Mouse (Mus musculus): ENCODE data around the gene Hacd2. TPM values are rescaled to one million over a fixed set of nuclear protein-coding genes. Genes with fewer than 3 reads are reported as not detected.

Hacd2 gene
- polyA plus RNA-seq, 1 experiment: 38.2 TPM

GRCm38 (mm10) chr16:35046081-35046775 is 24.0 kb downstream of the Hacd2 start:
- Histone ChIP-seq H3K4me1 (ENCODE audit: control insufficient read depth, insufficient read depth, low read length) (peaks cover 2% of the 10 kb centered on the region; the same call in 1 of the 2 replicates), H3K4me3 (ENCODE audit: insufficient read depth, low read length) (no peak overlapping the region), H3K27ac (ENCODE audit: insufficient read depth, low read length) (no peak overlapping the region)
- no peak for TF ChIP-seq CTCF (IDR thresholded peaks at IDR 0.05; ENCODE audit: extremely low read depth, insufficient read depth, low read length)
- no peak for TF ChIP-seq POLR2A (IDR thresholded peaks at IDR 0.05; ENCODE audit: extremely low read depth, insufficient read depth, low read length)

DNA sequence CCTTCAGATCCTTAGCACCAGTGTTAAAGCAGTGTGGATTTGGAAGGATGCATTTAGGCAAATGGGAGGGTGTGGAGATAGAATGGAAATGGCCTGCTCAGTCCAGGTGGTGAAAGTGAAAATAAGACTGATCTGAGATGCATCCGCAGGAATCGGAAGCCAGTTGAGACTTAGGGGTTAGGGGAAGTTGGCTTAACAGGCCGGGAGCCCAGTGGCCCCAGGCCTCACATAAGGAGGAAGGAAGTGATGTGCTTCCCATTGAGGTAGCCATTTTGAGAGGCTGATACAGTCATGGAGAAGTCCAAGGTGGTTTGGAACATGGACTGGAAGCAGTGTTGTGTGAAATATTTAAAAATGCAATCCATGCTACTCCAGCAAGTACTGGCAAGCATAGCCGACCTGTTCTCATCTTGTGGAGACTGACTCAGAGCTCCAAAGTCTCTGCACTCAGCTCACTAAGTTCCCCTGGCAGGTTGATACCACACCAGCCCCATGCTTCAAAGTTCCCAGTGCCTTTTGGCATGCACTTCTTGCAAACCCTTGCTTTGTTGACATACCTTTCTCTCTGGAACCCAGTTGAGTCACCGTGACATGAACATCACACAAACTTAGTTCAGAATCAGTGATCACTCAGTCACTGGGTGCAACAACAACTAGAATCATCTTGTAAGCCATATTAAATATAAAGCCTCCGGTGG is 25.2 kb downstream of the Hacd2 start:
- no peak overlapping the region for H3K27ac ChIP-seq (ENCODE audit: insufficient read depth, low read length)
- TF ChIP-seq CTCF (IDR thresholded peaks at IDR 0.05; ENCODE audit: extremely low read depth, insufficient read depth, low read length) (no peak), POLR2A (IDR thresholded peaks at IDR 0.05; ENCODE audit: extremely low read depth, insufficient read depth, low read length) (no peak)
- H3K4me3 ChIP-seq (ENCODE audit: insufficient read depth, low read length): no peak overlapping the region
- H3K4me1 ChIP-seq (ENCODE audit: control insufficient read depth, insufficient read depth, low read length): peaks cover 2% of the 10 kb centered on the region; the same call in 1 of the 2 replicates

DNA sequence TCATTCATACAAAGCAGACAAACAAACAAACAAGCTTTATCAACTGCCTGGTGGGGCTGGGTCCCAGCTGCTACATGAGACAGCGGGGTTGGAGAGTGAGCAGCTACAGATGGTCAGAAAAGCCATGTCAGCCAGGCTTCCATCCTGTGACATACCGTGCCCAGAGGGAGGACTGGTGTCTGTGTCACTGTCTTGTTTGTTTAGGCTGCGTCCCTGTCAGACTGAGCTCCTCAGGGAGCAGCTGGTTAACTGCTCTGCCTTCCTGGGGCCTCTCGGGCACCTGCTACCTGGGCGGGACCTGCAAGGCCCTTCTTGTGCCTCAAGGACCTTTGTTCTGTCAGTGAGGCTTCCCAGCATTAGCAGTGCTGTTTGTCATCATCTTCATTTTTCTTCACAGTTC is 28.8 kb downstream of the Hacd2 start:
- TF ChIP-seq POLR2A (IDR thresholded peaks at IDR 0.05; ENCODE audit: extremely low read depth, insufficient read depth, low read length): no peak
- TF ChIP-seq CTCF (IDR thresholded peaks at IDR 0.05; ENCODE audit: extremely low read depth, insufficient read depth, low read length): no peak
- H3K27ac ChIP-seq (ENCODE audit: insufficient read depth, low read length): no peak overlapping the region

DNA sequence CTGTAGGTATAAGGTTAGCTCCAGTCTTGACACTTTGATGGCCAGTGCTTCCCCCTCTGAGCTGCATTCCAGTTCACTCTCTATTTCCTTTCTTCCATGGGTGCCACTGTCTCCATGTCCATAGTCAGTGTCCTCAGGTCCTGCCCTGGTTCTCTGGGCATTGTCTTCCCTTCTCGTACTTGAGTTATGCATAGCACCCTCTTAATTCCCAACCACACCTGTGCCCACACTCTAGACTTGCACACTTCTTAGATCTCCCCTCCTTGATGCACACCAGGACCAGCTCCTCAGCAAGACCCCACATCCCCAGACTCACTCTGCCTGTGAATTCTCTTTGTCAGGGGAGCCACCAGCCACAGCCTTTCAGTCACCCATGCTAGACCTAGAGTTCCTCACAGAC is 30.0 kb downstream of the Hacd2 start:
- peaks cover 10% of the 10 kb centered on the region for H3K4me1 ChIP-seq (ENCODE audit: control insufficient read depth, insufficient read depth, low read length)
- TF ChIP-seq CTCF (IDR thresholded peaks at IDR 0.05; ENCODE audit: extremely low read depth, insufficient read depth, low read length) (no peak), POLR2A (IDR thresholded peaks at IDR 0.05; ENCODE audit: extremely low read depth, insufficient read depth, low read length) (no peak)

More for the DNA sequence above, 28.8 kb downstream of the Hacd2 start:
- Histone ChIP-seq H3K4me3 (ENCODE audit: insufficient read depth, low read length) (no peak overlapping the region), H3K4me1 (ENCODE audit: control insufficient read depth, insufficient read depth, low read length) (peaks cover 8% of the 10 kb centered on the region)

GRCm38 (mm10) chr16:35054432-35055193 is 32.4 kb downstream of the Hacd2 start:
- TF ChIP-seq POLR2A (IDR thresholded peaks at IDR 0.05; ENCODE audit: extremely low read depth, insufficient read depth, low read length) (no peak), CTCF (IDR thresholded peaks at IDR 0.05; ENCODE audit: extremely low read depth, insufficient read depth, low read length) (no peak)
- Histone ChIP-seq H3K4me1 (ENCODE audit: control insufficient read depth, insufficient read depth, low read length) (peaks cover 8% of the 10 kb centered on the region), H3K27ac (ENCODE audit: insufficient read depth, low read length) (no peak overlapping the region), H3K4me3 (ENCODE audit: insufficient read depth, low read length) (no peak overlapping the region)

More for the DNA sequence above, 30.0 kb downstream of the Hacd2 start:
- H3K27ac ChIP-seq (ENCODE audit: insufficient read depth, low read length): no peak overlapping the region
- H3K4me3 ChIP-seq (ENCODE audit: insufficient read depth, low read length): no peak overlapping the region

DNA sequence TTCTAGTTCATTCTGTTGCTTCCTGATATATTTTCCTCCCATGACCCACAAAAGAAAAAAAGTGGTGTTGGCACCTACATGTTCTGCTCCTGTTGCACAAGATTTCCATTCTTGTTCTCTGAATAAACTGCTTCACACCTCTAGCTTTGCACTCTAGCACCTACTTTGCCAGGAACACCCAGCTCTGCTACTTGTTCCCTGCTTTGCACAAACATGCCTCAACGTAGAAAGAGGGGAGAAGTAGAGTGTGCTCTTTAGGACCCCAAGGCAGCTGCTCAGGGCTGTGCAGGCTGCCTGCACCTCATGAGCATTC is 32.9 kb downstream of the Hacd2 start:
- H3K27ac ChIP-seq (ENCODE audit: insufficient read depth, low read length): no peak overlapping the region
- TF ChIP-seq POLR2A (IDR thresholded peaks at IDR 0.05; ENCODE audit: extremely low read depth, insufficient read depth, low read length): no peak
- TF ChIP-seq CTCF (IDR thresholded peaks at IDR 0.05; ENCODE audit: extremely low read depth, insufficient read depth, low read length): no peak
- H3K4me3 ChIP-seq (ENCODE audit: insufficient read depth, low read length): no peak overlapping the region
- peaks cover 8% of the 10 kb centered on the region for H3K4me1 ChIP-seq (ENCODE audit: control insufficient read depth, insufficient read depth, low read length)

DNA sequence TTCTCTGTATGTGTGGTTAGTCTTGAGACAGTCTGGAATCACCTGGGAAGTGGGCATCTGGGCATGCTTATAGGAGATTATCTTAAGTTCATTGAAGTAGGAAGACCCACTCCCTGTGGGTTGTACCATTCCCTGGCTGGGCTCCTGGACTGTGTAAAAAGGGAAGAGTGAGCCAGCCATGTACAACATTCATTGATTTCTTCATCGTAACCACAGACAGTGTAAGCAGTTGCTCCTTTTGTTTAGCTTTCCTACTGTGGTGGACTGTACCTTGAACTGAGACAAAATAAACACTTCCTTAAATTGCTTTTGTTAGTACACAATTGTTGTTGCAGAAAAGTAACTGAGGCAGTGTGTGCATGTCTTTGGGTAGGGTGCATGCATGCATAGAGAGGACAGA is 33.6 kb downstream of the Hacd2 start:
- TF ChIP-seq CTCF (IDR thresholded peaks at IDR 0.05; ENCODE audit: extremely low read depth, insufficient read depth, low read length) (no peak), POLR2A (IDR thresholded peaks at IDR 0.05; ENCODE audit: extremely low read depth, insufficient read depth, low read length) (no peak)
- peaks cover 8% of the 10 kb centered on the region for H3K4me1 ChIP-seq (ENCODE audit: control insufficient read depth, insufficient read depth, low read length)
- no peak overlapping the region for H3K27ac ChIP-seq (ENCODE audit: insufficient read depth, low read length)

DNA sequence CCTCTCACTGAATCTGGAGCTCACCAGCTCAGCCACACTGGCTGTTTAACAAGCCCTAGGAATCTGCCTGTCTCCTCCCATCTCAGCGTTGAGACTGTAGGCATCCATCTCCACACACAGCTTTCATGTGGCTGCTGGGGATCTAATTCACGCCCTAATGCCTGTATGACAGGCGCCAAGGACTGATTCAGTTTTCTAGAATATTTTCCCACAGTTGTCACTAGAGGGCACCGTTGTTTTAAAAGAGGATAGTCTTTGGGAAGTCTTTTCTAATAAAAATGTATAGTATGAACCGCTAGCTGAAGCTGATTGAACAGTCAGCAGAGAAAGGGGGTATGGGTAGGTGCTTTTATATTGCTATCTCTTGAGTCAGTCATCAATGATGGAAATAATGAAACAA is 34.1 kb downstream of the Hacd2 start:
- peaks cover 8% of the 10 kb centered on the region for H3K4me1 ChIP-seq (ENCODE audit: control insufficient read depth, insufficient read depth, low read length)
- no peak overlapping the region for H3K27ac ChIP-seq (ENCODE audit: insufficient read depth, low read length)
- H3K4me3 ChIP-seq (ENCODE audit: insufficient read depth, low read length): no peak overlapping the region
- TF ChIP-seq POLR2A (IDR thresholded peaks at IDR 0.05; ENCODE audit: extremely low read depth, insufficient read depth, low read length) (no peak), CTCF (IDR thresholded peaks at IDR 0.05; ENCODE audit: extremely low read depth, insufficient read depth, low read length) (no peak)

More for the DNA sequence above, 33.6 kb downstream of the Hacd2 start:
- H3K4me3 ChIP-seq (ENCODE audit: insufficient read depth, low read length): no peak overlapping the region

- TF ChIP-seq CTCF (IDR thresholded peaks at IDR 0.05; ENCODE audit: extremely low read depth, insufficient read depth, low read length): no peak
- no peak for TF ChIP-seq POLR2A (IDR thresholded peaks at IDR 0.05; ENCODE audit: extremely low read depth, insufficient read depth, low read length)
- peaks cover 8% of the 10 kb centered on the region for H3K4me1 ChIP-seq (ENCODE audit: control insufficient read depth, insufficient read depth, low read length)
- no peak overlapping the region for H3K4me3 ChIP-seq (ENCODE audit: insufficient read depth, low read length)
These were observed 34.6 kb downstream of the Hacd2 start for GRCm38 (mm10) chr16:35056786-35057185.

More at GRCm38 (mm10) chr16:35056786-35057185, 34.6 kb downstream of the Hacd2 start:
- no peak overlapping the region for H3K27ac ChIP-seq (ENCODE audit: insufficient read depth, low read length)

Measured in cortical plate, adult 2 months (tissue).